Mouse (Mus musculus) right cerebral cortex, adult 2 months (tissue): Measurements from ENCODE around the gene Cenpp.
"Not testable (repeated sequence)": the region's sequence is repeated elsewhere in the genome, so short reads cannot be mapped to it uniquely, and the experiment has no call there.

ENCODE experiments used
- DNase-seq, 2 experiments: peaks; one replicate each; pipeline ENCODE4 v3.0.0; 2021 to 2022; ENCODE audit warnings: low spot score in 2 of 2

Gene Cenpp

DNA sequence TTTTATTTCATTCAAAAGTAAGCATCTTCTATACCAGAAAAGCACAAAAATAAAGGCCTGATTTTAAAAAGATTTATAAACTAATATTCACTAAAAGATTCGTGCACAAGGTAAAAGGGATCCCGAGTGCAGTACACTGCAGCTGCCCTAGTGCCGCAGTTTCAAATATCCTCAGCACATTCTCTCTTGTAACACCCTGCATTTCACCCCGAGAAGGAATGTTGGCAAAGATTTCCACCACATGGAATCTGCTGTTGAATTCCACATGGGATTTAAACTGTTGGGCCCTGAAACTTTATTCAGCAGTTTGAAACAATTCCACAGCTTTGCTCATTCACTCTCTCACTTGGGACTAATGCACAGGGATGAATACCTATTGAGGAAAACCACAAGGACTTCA lies 44.9 kb downstream of the Cenpp start, which contains the start of gene Ogn:
Ogn (plus strand) TSS at position 333 of the 400 bp plus-strand sequence.
- no peak for DNase-seq

GRCm38 (mm10) chr13:49603603-49604002 lies 49.0 kb downstream of the Cenpp start:
- DNase-seq, result no peak

GRCm38 (mm10) chr13:49602541-49602940 lies 50.0 kb downstream of the Cenpp start:
- not testable (repeated sequence) for DNase-seq

GRCm38 (mm10) chr13:49586062-49586461 lies 66.5 kb downstream of the Cenpp start:
- no peak for DNase-seq

GRCm38 (mm10) chr13:49584307-49585005 lies 68.1 kb downstream of the Cenpp start:
- no peak for DNase-seq

GRCm38 (mm10) chr13:49583859-49584258 lies 68.7 kb downstream of the Cenpp start:
- no peak for DNase-seq

GRCm38 (mm10) chr13:49581541-49582530 lies 70.7 kb downstream of the Cenpp start, which contains the start of gene Omd:
Gene Omd, plus strand, starts transcription at chr13:49582462.
- DNase-seq, result no peak

GRCm38 (mm10) chr13:49571418-49571817 lies 81.2 kb downstream of the Cenpp start:
- DNase-seq, result no peak

DNA sequence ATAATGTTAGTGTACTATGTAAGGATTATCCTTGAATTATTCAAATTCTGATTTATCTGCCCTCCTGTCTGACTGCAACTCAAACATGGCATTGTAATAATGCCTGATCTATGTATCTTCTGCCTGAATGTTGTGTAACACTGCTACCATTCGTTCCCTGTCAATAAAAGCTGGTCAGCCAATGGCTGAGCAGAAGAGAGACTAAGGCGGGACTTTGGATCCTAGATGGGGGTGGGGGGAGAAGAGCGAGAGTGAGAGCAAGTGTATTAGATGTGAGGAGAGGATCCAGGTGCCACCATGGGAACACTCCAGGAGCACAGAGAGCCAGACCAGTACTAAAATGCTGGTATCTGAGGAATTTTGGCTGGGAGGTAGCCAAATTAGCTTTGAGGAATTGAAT lies 82.2 kb downstream of the Cenpp start:
- no peak for DNase-seq

- DNase-seq, result no peak
Observed at GRCm38 (mm10) chr13:49564347-49564746, 88.2 kb downstream of the Cenpp start.

DNA sequence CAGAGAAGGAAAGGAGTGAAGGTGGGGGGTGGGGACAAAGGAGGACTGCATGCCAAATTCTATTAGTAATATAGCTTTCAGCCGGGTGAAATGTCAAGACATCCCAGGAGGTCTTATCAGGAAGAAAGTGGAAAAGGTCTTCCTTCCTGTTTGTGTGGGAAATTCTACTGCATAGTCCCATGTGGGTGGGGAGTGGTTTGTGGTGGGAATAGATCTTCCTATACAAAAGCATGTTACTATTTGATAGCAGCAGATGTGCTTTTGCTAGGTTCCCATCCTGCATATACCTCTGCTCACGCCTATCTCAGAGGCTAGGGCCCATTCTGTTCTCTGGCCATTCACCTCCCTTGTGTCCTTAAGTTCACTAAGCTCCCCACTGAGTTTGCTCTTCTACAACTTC lies 91.7 kb downstream of the Cenpp start:
- DNase-seq, result no peak

DNA sequence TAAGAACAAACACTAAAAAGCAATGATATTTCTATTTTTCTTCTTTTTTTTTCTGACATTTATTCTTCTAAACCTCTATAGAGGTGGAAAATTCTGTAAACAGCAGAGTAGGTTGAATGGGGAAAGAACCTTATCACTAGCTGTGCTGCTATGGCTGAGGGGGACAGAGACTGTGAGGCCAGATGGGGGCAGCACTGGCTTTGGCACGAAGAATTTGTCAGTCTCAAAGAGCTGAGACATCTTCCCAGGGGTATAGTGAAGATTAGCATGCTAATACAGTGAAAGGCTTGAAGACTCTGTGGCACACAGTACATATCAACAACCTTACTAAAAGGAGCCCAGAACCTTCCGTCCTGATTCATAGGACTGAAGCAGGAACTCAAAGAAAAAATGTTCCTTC lies 93.4 kb downstream of the Cenpp start:
- DNase-seq, result no peak

DNA sequence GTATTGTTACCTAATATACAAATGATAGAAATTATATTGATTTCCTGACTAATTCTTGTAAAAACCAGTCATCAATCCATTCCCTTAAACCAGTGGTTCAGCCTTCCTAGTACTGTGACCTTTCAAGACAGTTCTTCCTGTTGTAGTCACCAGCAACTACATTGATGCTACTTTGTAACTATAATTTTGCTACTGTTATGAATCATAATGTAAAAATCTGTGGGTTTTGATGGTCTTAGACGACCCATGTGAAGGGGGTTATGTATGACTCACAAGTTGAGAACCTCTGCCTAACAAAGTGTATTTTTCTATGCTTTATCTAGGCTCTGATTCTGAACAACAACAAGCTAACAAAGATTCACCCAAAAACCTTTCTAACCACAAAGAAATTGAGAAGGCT lies 95.7 kb downstream of the Cenpp start:
- no peak for DNase-seq

DNA sequence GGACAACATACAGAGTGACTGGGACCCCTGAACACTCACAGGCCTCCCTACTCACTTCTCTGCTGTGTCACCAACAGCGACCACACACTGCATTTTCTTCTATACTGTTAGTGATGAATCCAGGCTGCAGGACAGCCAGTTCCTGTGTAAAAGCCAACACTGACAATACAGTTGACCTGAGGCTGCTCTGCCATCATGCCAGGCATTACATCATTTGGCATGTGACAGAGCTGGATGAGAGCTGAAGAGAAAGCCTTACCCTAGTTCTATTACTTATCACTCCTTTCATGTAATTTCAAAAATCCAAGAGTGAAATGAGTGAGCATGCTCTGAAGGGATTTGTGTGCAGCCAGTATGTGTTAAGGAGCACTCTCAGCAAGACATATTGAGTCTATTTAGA lies 96.4 kb downstream of the Cenpp start:
- DNase-seq, result no peak

- no peak for DNase-seq
Observed at GRCm38 (mm10) chr13:49554519-49554918, 98.1 kb downstream of the Cenpp start.

DNA sequence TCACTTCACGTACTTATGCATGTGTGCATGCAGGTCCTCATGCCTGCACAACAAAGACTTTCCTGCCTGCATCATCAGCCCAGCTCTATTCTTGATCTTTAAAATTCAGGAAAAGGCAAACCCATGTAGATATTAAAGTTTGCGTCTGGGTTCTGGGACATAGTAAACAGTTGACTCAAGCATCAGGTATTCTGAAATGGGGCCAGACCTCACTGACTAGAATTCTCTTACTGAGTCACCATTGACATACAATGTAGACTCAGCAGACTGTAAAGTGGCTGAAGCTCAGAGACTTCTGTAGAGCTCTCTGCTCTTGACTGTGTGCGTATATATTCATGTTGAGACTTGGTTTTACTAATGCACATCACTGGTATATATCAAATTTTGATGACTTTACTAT lies 103.0 kb downstream of the Cenpp start:
- no peak for DNase-seq

GRCm38 (mm10) chr13:49547563-49548150 lies 104.9 kb downstream of the Cenpp start:
- no peak for DNase-seq

DNA sequence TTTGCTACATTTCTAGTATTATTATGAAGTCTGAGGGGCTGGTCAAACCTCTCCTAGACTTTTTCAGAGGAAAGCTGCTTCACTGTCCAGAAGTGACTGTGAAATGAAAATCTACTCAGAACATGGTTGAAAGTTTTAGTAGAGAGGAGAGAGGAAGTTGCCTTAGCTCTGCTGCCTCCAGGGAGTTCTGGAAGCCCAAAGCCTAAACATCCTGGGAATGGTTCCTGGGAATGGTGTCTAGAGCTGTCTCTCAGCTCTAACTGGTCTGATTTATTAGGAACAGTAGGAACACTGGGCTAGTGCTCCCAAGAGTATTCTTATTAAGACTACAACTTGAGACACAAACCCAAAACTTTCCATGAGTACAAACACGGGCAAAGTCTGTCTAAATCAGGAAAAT lies 106.1 kb downstream of the Cenpp start:
- DNase-seq, result no peak

- no peak for DNase-seq
Observed at GRCm38 (mm10) chr13:49545646-49546045, 106.9 kb downstream of the Cenpp start.

GRCm38 (mm10) chr13:49544279-49544678 lies 108.3 kb downstream of the Cenpp start, which contains the start of gene Aspn:
Gene Aspn, plus strand, starts transcription at chr13:49544443.
- DNase-seq, result no peak

DNA sequence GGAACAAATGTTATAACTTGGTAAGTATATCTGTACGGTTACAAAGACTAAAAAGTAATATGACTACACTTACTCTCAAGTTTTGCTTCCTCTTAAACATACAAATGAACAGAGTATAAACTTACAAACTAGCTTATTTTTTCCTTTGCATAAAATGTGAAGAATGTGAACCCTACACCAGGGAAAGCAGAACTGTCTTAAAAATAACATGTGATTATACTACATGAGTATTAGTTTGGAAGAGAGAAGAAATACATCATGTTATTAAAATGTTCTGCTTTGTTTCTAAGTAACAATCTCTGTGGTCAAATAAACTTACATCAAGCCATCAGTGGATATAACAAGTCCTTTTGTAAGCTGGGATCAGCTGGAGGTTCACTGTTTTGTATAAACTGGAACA lies 113.9 kb downstream of the Cenpp start:
- DNase-seq, result no peak

- DNase-seq, result no peak
Observed at GRCm38 (mm10) chr13:49536946-49537345, 115.6 kb downstream of the Cenpp start.
